Mouse (Mus musculus) liver, postnatal 0 days (tissue): Measurements from ENCODE around the gene Hsf5.

Source experiments
- CTCF ChIP-seq: sonication (generic); IDR thresholded peaks from 2 replicates; pipeline ENCODE4 v1.5.1; 2016; ENCODE audit warnings: antibody characterized with exemption, low read depth
- EP300 ChIP-seq: IDR thresholded peaks from 2 replicates; pipeline ENCODE4 v1.6.1; 2016; ENCODE audit warnings: antibody characterized with exemption, low read depth, mild to moderate bottlenecking

- TF ChIP-seq CTCF = no peak
- TF ChIP-seq EP300 = no peak
Observed at GRCm38 (mm10) chr11:87677756-87678155, 60.8 kb downstream of the Hsf5 start.
